Mouse (Mus musculus) mouse embryonic stem cell (cell line): ENCODE results near the gene Clasrp.

ENCODE experiments used
- in situ Hi-C, 2 experiments: fragments of 300-500 bp; cut with MboI; formaldehyde crosslinking; loops; 1 replicate in 1 of 2; 3 replicates in 1 of 2; pipeline ENCODE4 v1.14.3; 2019 to 2020; ENCODE audit warnings: low sequenced_read_pairs in 2 of 2, low pct_unique_long_range_greater_than_20kb in 1 of 2, mixed read lengths in 1 of 2; ENCODE audit not compliant: unreplicated experiment in 1 of 2

Gene Clasrp

DNA sequence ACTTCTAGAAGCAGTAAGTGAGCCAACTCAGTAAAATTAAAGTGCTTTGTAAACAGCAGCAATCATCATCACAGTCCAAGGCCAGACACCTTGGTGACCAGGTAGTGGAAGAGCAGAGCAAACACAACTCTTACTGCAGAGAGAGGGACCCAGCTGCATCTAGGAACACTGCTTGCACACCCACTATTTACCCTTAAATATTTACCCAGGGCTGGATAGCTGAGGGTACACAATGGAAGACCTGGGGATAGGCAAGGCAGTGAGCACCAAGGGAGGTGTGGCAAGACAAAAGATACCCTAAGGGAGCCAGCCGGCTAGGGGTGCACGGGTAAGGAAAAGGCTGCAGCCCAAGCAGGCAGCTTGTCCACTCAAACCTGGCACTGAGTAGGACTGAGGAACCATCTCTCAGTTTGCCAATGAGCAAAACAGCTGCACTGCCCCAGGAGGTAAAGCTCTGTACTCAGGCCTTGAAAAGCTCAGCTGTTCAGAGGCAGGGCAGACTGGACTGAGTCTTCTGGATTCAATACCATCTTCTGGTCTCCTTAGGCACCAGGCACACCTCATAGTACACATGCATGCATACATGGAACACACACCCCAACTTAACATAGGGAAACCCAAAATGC is 56.8 kb downstream of the Clasrp start:
- in situ Hi-C loops = no loop called here

GRCm38 (mm10) chr7:19546007-19546406 is 58.3 kb downstream of the Clasrp start:
- in situ Hi-C loops = no loop called here

- in situ Hi-C loops = no loop called here
Measured at GRCm38 (mm10) chr7:19543584-19543983, 60.7 kb downstream of the Clasrp start.

GRCm38 (mm10) chr7:19542155-19542691 is 62.1 kb downstream of the Clasrp start:
- in situ Hi-C loops = no loop called here

DNA sequence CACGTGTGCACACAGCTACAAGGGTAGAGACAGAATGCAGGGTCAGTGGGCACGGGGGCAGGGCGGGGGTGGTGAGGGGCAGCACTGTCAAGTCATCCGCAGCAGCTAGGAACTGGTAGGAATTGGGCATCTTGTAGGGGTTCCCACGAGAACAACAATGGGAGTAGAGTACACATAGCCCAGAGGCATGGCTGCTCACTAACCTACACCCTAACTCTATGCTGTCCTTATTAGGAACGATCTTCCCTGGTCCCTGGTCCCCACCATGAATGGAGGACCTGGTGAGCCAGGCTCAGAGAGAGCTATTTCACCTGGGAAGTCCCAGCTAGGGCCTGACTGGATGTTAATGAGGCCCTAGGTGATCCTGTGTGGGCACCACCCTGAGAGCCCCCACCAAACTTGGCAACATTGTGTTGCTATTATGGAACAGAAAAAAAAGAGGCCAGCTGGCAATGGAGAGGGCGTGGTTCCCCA is 62.6 kb downstream of the Clasrp start:
- in situ Hi-C loops = no loop called here

DNA sequence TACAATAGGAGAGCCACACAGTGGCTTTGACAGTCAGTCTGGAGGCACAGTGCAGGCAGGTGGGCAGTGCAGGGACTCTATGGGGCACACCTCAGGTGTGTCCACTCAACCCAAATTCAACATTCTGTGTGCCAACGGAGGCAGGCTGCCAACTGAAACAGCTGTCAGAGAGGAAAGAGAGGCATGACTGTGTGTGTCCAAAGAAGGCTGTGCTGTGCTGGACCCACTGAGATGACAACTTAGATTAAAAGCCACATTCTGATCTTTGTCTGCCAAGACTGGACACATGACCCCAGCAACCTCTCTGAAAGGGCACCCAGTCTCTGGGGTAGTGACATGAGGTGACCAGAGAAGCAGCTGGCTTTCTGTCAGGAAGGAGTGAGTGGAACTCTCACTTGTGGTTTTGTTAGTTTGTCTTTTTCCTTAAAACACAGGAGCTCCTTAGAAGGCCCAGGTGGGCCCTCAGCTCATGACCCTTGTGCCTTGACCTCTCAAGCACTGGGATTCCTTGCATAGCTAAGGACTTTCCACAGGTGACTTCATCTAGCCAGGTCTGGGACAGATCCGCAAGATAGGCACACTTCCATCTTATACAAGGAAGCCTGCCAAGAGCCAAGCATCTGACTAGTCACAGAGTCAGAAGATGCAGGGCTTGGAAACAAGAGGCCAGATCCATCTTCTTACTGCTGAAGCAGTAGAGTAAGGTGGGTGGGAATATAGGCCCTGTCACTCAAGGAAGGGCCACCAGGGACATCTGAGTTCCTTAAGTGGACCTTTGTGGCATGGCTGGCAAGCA is 63.3 kb downstream of the Clasrp start:
- in situ Hi-C loops = no loop called here

DNA sequence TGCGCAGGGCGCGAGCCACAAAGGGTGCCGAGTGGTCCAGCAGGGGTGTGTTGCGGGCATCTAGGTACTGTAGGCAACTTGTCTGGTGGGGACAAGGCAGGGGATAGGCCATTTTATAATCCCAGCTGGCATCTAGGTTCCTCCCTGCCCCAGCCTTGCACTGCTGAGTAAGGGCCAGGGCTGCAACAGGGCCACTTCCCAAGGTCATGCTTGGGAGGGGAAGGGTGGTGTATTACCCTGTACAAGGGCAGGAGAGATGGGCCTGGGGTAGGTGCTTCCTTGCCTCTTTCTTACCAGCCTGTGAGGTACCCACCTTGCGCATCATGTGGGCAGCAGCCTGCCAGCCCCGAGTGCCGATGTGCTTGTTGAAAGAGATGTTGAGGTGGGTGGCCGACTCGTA is 69.6 kb downstream of the Clasrp start:
- in situ Hi-C loops = no loop called here

- in situ Hi-C loops = no loop called here
Measured at GRCm38 (mm10) chr7:19532240-19532639, 72.0 kb downstream of the Clasrp start.

GRCm38 (mm10) chr7:19531077-19531476 is 73.2 kb downstream of the Clasrp start:
- in situ Hi-C loops = no loop called here
